Mouse (Mus musculus): ENCODE measurements around the gene Gm6793.

The Gm6793 gene

DNA sequence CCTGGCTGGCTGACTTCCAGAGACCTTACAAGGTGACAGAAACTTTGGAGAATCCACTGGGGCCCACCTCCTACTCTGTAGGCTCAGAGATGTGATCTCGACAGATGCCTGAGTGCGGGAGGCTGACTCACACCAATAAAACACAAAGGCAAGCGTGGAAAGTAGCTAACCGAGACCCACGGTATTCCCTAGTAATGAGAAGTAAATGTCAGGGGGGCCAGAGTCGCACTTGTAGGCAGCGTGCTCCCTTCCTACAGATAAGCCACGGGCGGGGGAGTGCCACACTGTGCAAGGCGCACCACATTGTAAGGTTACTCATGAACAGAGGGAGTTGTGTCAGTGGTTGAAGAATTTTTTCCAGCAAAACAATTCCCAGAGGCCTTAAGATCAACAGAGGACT is 30.3 kb downstream of the Gm6793 start:
- no peak for DNase-seq (ENCODE audit: low spot score)

GRCm38 (mm10) chr8:111982116-111982515 is 32.7 kb downstream of the Gm6793 start:
- no peak for DNase-seq (ENCODE audit: low spot score)

- DNase-seq (ENCODE audit: low spot score): no peak
These were observed 36.7 kb downstream of the Gm6793 start for GRCm38 (mm10) chr8:111978147-111978546.

DNA sequence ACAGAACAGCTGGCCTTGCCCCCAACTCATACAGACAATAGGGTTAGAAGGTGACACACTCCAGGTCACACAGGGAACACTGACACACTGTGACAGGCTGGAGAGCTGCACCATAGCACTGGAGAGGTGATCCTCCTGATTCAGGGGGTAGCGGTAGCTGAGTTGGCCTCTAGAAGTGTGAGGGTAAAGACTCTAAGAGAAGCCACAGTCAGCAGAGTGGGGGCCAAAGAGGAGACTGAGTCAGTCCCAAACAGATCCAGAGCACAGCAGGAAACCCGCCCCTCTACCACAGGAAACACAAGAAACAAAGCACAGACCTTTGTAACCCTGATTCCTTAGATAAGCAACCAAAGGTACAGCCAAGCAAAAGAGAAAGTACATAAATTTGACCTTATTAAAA is 38.5 kb downstream of the Gm6793 start:
- DNase-seq (ENCODE audit: low spot score): no peak

DNA sequence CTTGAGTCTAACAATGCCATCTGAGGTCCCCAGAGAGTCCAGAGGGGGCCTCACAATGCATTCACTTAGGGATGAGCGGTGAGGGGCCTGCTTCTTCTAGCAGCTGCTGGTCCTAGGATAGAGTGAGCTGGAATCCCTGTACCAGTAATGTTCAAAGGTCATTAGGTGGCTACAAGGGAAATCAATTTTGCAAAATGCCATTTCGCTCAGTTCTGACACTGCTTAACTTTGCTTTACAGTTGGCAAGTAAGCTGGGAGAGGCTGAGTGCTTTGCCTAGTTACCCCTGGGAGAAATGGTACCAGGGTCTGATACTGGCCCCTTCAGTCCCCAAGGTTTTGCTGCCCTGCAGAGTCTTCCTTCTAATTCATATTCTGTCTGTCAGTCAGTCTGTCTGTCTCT is 39.1 kb downstream of the Gm6793 start:
- no peak for DNase-seq (ENCODE audit: low spot score)

- no peak for DNase-seq (ENCODE audit: low spot score)
These were observed 40.7 kb downstream of the Gm6793 start for GRCm38 (mm10) chr8:111974138-111974537.

DNA sequence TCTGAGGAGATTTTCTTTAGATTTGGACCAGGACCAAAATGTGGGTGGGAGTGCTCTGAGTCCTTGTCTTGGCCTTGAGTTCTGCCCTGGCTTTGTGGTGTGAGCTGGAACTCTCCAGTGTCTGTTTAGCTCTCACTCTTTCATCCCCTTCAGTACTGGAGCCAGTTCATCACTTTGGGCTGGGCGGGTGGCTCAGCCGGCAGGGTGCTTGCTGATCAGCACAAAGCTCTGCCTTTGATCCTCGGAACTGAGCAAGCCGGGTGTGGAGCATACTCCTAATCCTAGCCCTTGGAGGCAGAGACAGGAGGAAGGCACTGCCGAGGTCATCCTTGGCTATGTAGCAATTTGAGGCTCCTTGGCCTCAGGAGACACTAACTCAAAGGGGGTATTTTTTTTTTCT is 45.8 kb downstream of the Gm6793 start:
- DNase-seq (ENCODE audit: low spot score): no peak

DNA sequence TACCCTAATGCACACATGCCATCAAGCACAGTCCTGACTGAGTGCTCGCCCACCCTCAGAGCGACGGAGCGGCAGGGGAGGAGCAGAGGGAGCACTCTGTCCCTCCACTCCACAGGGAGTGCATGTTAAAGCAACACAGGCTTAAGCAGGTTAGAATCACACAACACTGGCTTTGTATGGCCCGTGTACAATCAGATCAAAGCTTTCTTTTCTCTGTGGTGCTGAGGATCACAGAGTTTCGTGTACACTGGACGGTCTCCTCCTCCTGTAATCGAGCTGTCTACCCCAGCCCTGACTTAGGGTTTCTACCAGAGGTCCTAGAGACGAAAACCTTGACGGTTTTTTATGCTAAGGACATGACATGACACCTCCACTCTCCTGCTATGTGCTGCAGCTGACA is 46.3 kb downstream of the Gm6793 start:
- DNase-seq (ENCODE audit: low spot score): no peak

DNA sequence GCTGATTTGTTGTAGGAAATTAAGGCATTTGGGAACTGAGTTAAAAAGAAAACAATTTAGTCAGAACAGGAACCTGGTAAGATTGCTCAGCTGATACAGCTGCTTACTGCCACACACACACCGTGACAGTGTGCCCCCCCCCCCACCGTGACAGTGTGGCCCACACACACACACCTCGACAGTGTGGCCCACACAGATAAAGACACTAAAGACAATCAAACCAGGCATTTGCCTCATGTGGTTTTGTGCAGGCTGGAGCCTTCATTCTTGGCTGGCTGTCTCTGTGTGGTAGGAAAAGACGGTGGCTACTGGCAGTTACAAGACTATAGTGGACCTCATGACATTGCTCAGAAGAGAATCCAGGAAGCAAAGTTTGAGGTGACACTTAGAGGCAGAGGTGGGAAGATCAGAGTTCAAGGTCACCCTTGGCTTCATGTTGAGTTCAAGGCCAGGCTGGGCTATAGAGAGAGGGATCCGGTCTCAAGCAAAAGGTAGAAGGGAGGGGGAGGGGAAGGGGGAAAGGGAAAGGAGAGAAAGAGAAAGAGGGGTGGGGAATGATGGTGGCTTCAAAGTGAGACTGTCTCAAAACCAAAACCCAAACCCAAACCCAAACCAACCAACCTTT is 47.5 kb downstream of the Gm6793 start:
- DNase-seq (ENCODE audit: low spot score): no peak

GRCm38 (mm10) chr8:111964849-111965561 is 49.8 kb downstream of the Gm6793 start:
- DNase-seq (ENCODE audit: low spot score): no peak

- DNase-seq (ENCODE audit: low spot score): no peak
These were observed 50.5 kb downstream of the Gm6793 start for GRCm38 (mm10) chr8:111964351-111964750.

DNA sequence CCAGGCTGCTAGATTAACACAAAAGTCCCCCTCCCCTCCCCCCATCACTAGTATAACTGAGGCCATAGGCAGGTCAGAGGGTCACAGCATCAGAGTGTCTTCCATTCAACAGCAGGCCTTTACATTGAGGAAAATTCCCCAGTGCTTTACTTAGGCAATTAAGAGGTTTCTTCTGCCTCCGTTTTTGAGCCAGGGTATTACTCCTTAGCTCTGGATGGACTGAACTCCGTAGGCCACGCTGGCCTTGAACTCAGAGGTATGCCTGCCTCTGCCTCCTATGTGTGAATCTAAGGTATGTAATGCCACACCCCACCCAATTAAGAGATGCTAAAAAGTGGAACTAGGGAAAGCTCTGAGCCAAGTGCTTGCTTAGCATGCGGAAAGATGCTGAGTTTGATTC is 51.3 kb downstream of the Gm6793 start:
- no peak for DNase-seq (ENCODE audit: low spot score)
